Mouse (Mus musculus): ENCODE measurements around the gene Actrt2. TPM values are rescaled to one million over a fixed set of nuclear protein-coding genes. Genes with fewer than 3 reads are reported as not detected.

Gene Actrt2
- not detected for polyA plus RNA-seq (2017; shearing (Covaris generic))

DNA sequence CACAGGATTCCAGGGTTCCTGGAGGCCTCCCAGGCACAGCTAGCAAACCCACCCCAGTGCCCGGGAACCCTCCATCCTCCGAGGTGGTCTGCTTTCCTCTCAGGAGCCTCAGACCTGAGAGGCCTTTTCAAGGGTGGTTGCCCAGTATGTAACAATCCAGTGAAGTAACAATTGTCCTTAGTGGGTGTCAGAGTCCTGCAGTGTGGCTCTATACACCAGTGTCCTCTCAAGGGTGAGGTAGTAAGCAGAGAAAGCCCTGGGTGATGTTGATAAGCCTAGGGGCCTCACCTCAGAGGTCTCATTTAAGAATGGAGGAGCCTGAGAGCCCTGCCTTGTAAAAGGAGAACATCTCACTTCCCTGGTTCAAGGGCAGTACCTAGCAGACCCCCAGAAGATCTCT lies at the start of gene Actrt2:
Actrt2 (minus strand) TSS at position 101 of the 400 bp plus-strand sequence.

DNA sequence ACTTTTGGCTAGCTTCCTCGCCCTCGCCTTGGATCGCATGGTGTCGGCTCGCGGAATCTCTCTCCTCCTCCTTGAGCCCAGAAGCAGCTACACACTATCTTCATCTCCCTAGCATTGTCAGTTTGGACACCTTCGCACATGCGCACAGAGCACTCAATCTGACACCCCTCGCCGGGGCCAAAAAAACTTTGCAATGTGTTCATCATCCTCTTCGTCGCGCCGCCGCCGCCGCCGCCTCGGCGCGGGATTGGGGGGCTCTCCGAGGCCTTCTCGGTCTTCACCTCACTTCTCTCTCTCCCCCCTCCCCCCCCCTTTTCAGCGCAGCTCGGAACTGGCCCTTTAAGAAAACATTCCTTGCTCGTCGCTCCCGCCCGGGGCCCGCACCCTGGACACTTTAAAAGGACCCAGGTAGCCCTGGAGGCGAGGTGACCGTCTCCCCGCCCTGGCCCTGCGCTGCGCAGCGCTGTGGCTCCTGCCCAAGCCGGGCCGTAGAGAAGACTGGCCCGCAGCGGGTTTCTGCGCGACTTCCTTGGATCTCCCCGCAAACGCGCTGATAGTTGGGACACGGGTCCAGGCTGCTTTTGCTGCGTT lies 30.9 kb downstream of the Actrt2 start, which contains the start of gene Prdm16:
Prdm16 (minus strand) TSS at position 153 of the 591 bp plus-strand sequence.

Other genes with a start within 250 kb of the Actrt2 start
- 0.74 TPM for gene Prdm16, start 31.0 kb downstream of the Actrt2 start, polyA plus RNA-seq (2017; shearing (Covaris generic))
- 0.20 TPM for gene Ttc34, start 169.6 kb upstream of the Actrt2 start, polyA plus RNA-seq (2017; shearing (Covaris generic))
- gene Mmel1, start 201.7 kb upstream of the Actrt2 start, polyA plus RNA-seq (2017; shearing (Covaris generic)): not detected
- 6.7 TPM for gene Fam213b, start 231.3 kb upstream of the Actrt2 start, polyA plus RNA-seq (2017; shearing (Covaris generic))